Mouse (Mus musculus) lung, embryonic 14.5 days (tissue): Measurements from ENCODE around the gene Olfr1178. TPM values are rescaled to one million over a fixed set of nuclear protein-coding genes. Genes with fewer than 3 reads are reported as not detected.

Experiments
- ATAC-seq: fragments of 200-750 bp; cut with Nextera tagmentation; 2 replicates; pipeline ENCODE4 v1.8.0; 2017; ENCODE audit warnings: mild to moderate bottlenecking, moderate TSS enrichment, moderate library complexity; ENCODE audit not compliant: insufficient read depth
- DNase-seq: peaks from one replicate; pipeline ENCODE4 v3.0.0-alpha.2; 2015
- H3K27ac ChIP-seq: fragments of 300-500 bp; sonication (generic); 2 replicates; pipeline ENCODE4 v1.5.1; 2014; ENCODE audit warnings: low read depth, mild to moderate bottlenecking, moderate library complexity
- H3K27me3 ChIP-seq: fragments of 300-500 bp; sonication (generic); 2 replicates; pipeline ENCODE4 v1.6.1; 2014; ENCODE audit warnings: low read length, control low read depth; ENCODE audit not compliant: insufficient read depth
- H3K36me3 ChIP-seq: fragments of 300-500 bp; sonication (generic); 2 replicates; pipeline ENCODE4 v1.6.1; 2014; ENCODE audit warnings: control low read depth; ENCODE audit not compliant: insufficient read depth
- H3K4me1 ChIP-seq: fragments of 300-500 bp; sonication (generic); 2 replicates; pipeline ENCODE4 v1.6.1; 2014; ENCODE audit warnings: antibody characterized with exemption, control low read depth; ENCODE audit not compliant: insufficient read depth
- H3K4me2 ChIP-seq: fragments of 300-500 bp; sonication (generic); 2 replicates; pipeline ENCODE4 v1.6.1; 2014; ENCODE audit warnings: mild to moderate bottlenecking
- H3K4me3 ChIP-seq: fragments of 300-500 bp; sonication (generic); 2 replicates; pipeline ENCODE4 v1.5.1; 2014; ENCODE audit warnings: low read depth, low read length
- H3K9ac ChIP-seq: fragments of 300-500 bp; sonication (generic); 2 replicates; pipeline ENCODE4 v1.6.1; 2014
- H3K9me3 ChIP-seq: fragments of 300-500 bp; sonication (generic); 2 replicates; pipeline ENCODE4 v1.6.1; 2016; ENCODE audit warnings: low read depth, low read length, control low read depth
- CTCF ChIP-seq: IDR thresholded peaks from 2 replicates; pipeline ENCODE4 v1.5.1; 2016; ENCODE audit warnings: antibody characterized with exemption, low read depth
- WGBS: fragments of 180-500 bp; shearing (Covaris S2); extraction: QIAGEN DNeasy Blood & Tissue Kit; methylation state at CpG from one replicate; pipeline ENCODE4 v1.1.7; 2014; 5-methylcytosine and 5-hydroxymethylcytosine counted together
- polyA plus RNA-seq: library from polyadenylated mRNA; unstranded; fragments of >200 nt; fragmentation: Nextera tagmentation; extraction: Ambion mirVana; gene quantifications from 2 replicates; pipeline ENCODE4 v1.2.1, GENCODE M21; 2014

Olfr1178 gene
- not detected in 2 replicates for polyA plus RNA-seq

GRCm38 (mm10) chr2:88386762-88387161 lies at the start of gene Olfr1178:
TSS of gene Olfr1178 (plus strand) at chr2:88387062.
- WGBS = 71% methylated on average over 1 of the region's 1 CpGs
- no peak for TF ChIP-seq CTCF
- Histone ChIP-seq H3K27me3 (no peaks in the 10 kb centered on the region), H3K27ac (no peak within 1 kb of the TSS), H3K4me1 (no peaks in the 10 kb centered on the region), H3K9ac (no peak within 1 kb of the TSS), H3K9me3 (no peaks in the 10 kb centered on the region), H3K36me3 (no peaks in the 10 kb centered on the region), H3K4me3 (no peak within 1 kb of the TSS), H3K4me2 (no peak within 1 kb of the TSS)
- no peak for DNase-seq
- no peak for ATAC-seq

GRCm38 (mm10) chr2:88346392-88346791 lies 40.5 kb upstream of the Olfr1178 start, which contains the start of gene Olfr1177-ps:
TSS of gene Olfr1177-ps (minus strand) at chr2:88346492.
- no peaks in the 10 kb centered on the region for H3K27me3 ChIP-seq
- no peaks in the 10 kb centered on the region for H3K36me3 ChIP-seq
- H3K9ac ChIP-seq = no peak within 1 kb of the TSS
- no peak for TF ChIP-seq CTCF
- H3K9me3 ChIP-seq = no peaks in the 10 kb centered on the region
- H3K4me1 ChIP-seq = no peaks in the 10 kb centered on the region
- WGBS = 74% methylated on average over 1 of the region's 1 CpGs
- H3K4me2 ChIP-seq = no peak within 1 kb of the TSS
- DNase-seq (no peak), ATAC-seq (no peak)
- H3K27ac ChIP-seq = no peak within 1 kb of the TSS
- H3K4me3 ChIP-seq = no peak within 1 kb of the TSS

GRCm38 (mm10) chr2:88356304-88356703 lies 30.6 kb upstream of the Olfr1178 start:
- no peak overlapping the region for H3K27ac ChIP-seq
- WGBS = 0% methylated on average over 2 of the region's 2 CpGs
- H3K27me3 ChIP-seq = no peaks in the 10 kb centered on the region
- no peak overlapping the region for H3K9ac ChIP-seq
- TF ChIP-seq CTCF = peak; percentile 52
- no peak overlapping the region for H3K4me2 ChIP-seq
- DNase-seq (peak; percentile 79), ATAC-seq (no peak)
- H3K9me3 ChIP-seq = no peaks in the 10 kb centered on the region
- no peak overlapping the region for H3K4me3 ChIP-seq
- H3K4me1 ChIP-seq = no peaks in the 10 kb centered on the region
- H3K36me3 ChIP-seq = no peaks in the 10 kb centered on the region

- Histone ChIP-seq H3K4me2 (no peak within 1 kb of the TSS), H3K9me3 (no peaks in the 10 kb centered on the region), H3K27me3 (no peaks in the 10 kb centered on the region), H3K4me3 (no peak within 1 kb of the TSS), H3K27ac (no peak within 1 kb of the TSS), H3K9ac (no peak within 1 kb of the TSS), H3K4me1 (no peaks in the 10 kb centered on the region), H3K36me3 (no peaks in the 10 kb centered on the region)
- ATAC-seq (no peak), DNase-seq (no peak)
- no peak for TF ChIP-seq CTCF
- 80% methylated on average over 3 of the region's 3 CpGs for WGBS
Measured at GRCm38 (mm10) chr2:88406353-88406752, 19.5 kb downstream of the Olfr1178 start, which contains the start of gene Olfr1179. TSS of gene Olfr1179 (minus strand) at chr2:88406453.

- no peaks in the 10 kb centered on the region for H3K4me1 ChIP-seq
- no peak for TF ChIP-seq CTCF
- H3K27ac ChIP-seq = no peak within 1 kb of the TSS
- ATAC-seq (no peak), DNase-seq (no peak)
- no peaks in the 10 kb centered on the region for H3K36me3 ChIP-seq
- no peak within 1 kb of the TSS for H3K9ac ChIP-seq
- no peak within 1 kb of the TSS for H3K4me2 ChIP-seq
- no peaks in the 10 kb centered on the region for H3K27me3 ChIP-seq
- H3K9me3 ChIP-seq = no peaks in the 10 kb centered on the region
- WGBS = 63% methylated on average over 2 of the region's 2 CpGs
- H3K4me3 ChIP-seq = no peak within 1 kb of the TSS
Measured at GRCm38 (mm10) chr2:88419051-88419450, 32.2 kb downstream of the Olfr1178 start, which contains the start of gene Olfr1180. TSS of gene Olfr1180 (minus strand) at chr2:88419151.

GRCm38 (mm10) chr2:88426071-88426470 lies 39.2 kb downstream of the Olfr1178 start, which contains the start of gene Olfr1181:
TSS of gene Olfr1181 (minus strand) at chr2:88426171.
- no peak for ATAC-seq
- no peaks in the 10 kb centered on the region for H3K36me3 ChIP-seq

GRCm38 (mm10) chr2:88449031-88449430 lies 62.2 kb downstream of the Olfr1178 start, which contains the start of gene Gm13757:
TSS of gene Gm13757 (minus strand) at chr2:88449131.
- no peak for ATAC-seq
- Histone ChIP-seq H3K9ac (no peak within 1 kb of the TSS), H3K4me3 (no peak within 1 kb of the TSS), H3K36me3 (no peaks in the 10 kb centered on the region), H3K9me3 (no peaks in the 10 kb centered on the region), H3K4me2 (no peak within 1 kb of the TSS), H3K27me3 (no peaks in the 10 kb centered on the region), H3K27ac (no peak within 1 kb of the TSS), H3K4me1 (no peaks in the 10 kb centered on the region)
- WGBS = 89% methylated on average over 1 of the region's 1 CpGs
- no peak for TF ChIP-seq CTCF
- DNase-seq = no peak

More at GRCm38 (mm10) chr2:88426071-88426470, 39.2 kb downstream of the Olfr1178 start, which contains the start of gene Olfr1181:
- Histone ChIP-seq H3K27ac (no peak within 1 kb of the TSS), H3K9ac (no peak within 1 kb of the TSS), H3K4me3 (no peak within 1 kb of the TSS), H3K4me1 (no peaks in the 10 kb centered on the region), H3K27me3 (no peaks in the 10 kb centered on the region), H3K4me2 (no peak within 1 kb of the TSS), H3K9me3 (no peaks in the 10 kb centered on the region)
- WGBS = 76% methylated on average over 1 of the region's 1 CpGs
- DNase-seq = no peak
- no peak for TF ChIP-seq CTCF

Other genes starting within 250 kb of the Olfr1178 start
- gene Olfr1167, start 231.9 kb upstream of the Olfr1178 start, polyA plus RNA-seq = not detected in 2 replicates
- not detected in 2 replicates for gene Olfr1168, start 205.2 kb upstream of the Olfr1178 start, polyA plus RNA-seq
- gene Olfr1170, start 158.7 kb upstream of the Olfr1178 start, polyA plus RNA-seq = not detected in 2 replicates
- 0.03 TPM in 1 of 2 replicates, not detected in the other for gene Olfr1173, start 107.2 kb upstream of the Olfr1178 start, polyA plus RNA-seq
- gene Olfr1174-ps, start 71.9 kb upstream of the Olfr1178 start, polyA plus RNA-seq = not detected in 2 replicates
- not detected in 2 replicates for gene Olfr1175-ps, start 59.8 kb upstream of the Olfr1178 start, polyA plus RNA-seq
- not detected in 2 replicates for gene Olfr1176, start 50.3 kb upstream of the Olfr1178 start, polyA plus RNA-seq
- gene Olfr1177-ps, start 40.6 kb upstream of the Olfr1178 start, polyA plus RNA-seq = not detected in 2 replicates
- gene Olfr1179, start 19.4 kb downstream of the Olfr1178 start, polyA plus RNA-seq = not detected in 2 replicates
- gene Olfr1180, start 32.1 kb downstream of the Olfr1178 start, polyA plus RNA-seq = not detected in 2 replicates
- gene Olfr1181, start 39.1 kb downstream of the Olfr1178 start, polyA plus RNA-seq = not detected in 2 replicates
- gene Gm13757, start 62.1 kb downstream of the Olfr1178 start, polyA plus RNA-seq = not detected in 2 replicates
- not detected in 2 replicates for gene Olfr1183, start 67.8 kb downstream of the Olfr1178 start, polyA plus RNA-seq
- not detected in 2 replicates for gene Olfr1184, start 96.5 kb downstream of the Olfr1178 start, polyA plus RNA-seq
- gene Olfr1185-ps1, start 106.3 kb downstream of the Olfr1178 start, polyA plus RNA-seq = not detected in 2 replicates
- not detected in 2 replicates for gene Olfr1186, start 131.5 kb downstream of the Olfr1178 start, polyA plus RNA-seq
- gene Olfr1188, start 169.9 kb downstream of the Olfr1178 start, polyA plus RNA-seq = not detected in 2 replicates
- not detected in 2 replicates for gene Olfr1189, start 199.4 kb downstream of the Olfr1178 start, polyA plus RNA-seq